ENCODE assay signal across 19 mouse cellular contexts in genomic region chr11:100981236-100981635, GRCm38 (mm10).
"Had no signal": no experiment of that assay in that cellular context is flagged by ENCODE, and none has a peak within 500 bp of the region (broad histone marks: within the 10 kb centered on the region; RNA-seq: fewer than 3 reads in every experiment).

No protein-coding gene starts in this region.

- H3K4me3 ChIP-seq: midbrain, embryonic 10.5 days; midbrain, embryonic 12.5 days; myocyte; neural tube, embryonic 13.5 days; neural tube, embryonic 15.5 days had no signal

- ATAC-seq: lung, postnatal 0 days; midbrain, embryonic 16.5 days had no signal

- H3K27ac ChIP-seq: midbrain, embryonic 10.5 days; midbrain, embryonic 12.5 days; neural tube, embryonic 13.5 days; neural tube, embryonic 15.5 days had no signal

- H3K9me3 ChIP-seq: midbrain, embryonic 10.5 days; midbrain, embryonic 12.5 days; neural tube, embryonic 13.5 days; neural tube, embryonic 15.5 days had no signal

- DNase-seq: lung, adult 18-20 months; lung, embryonic 14.5 days; lung, postnatal 4 days; midbrain, embryonic 14.5 days; retina, postnatal 1 day; right cerebral cortex, adult 18-20 months; right cerebral cortex, postnatal 25 days; right cerebral cortex, postnatal 4 days; spleen, adult 18-20 months; thymus, adult 18-20 months; thymus, postnatal 14 days; thymus, postnatal 36 days had no signal

- H3K9ac ChIP-seq: lung, embryonic 14.5 days; midbrain, embryonic 12.5 days; neural tube, embryonic 13.5 days; neural tube, embryonic 15.5 days had no signal

- H3K36me3 ChIP-seq: midbrain, embryonic 10.5 days; midbrain, embryonic 12.5 days; neural tube, embryonic 13.5 days; neural tube, embryonic 15.5 days had no signal

- H3K4me2 ChIP-seq: lung, embryonic 14.5 days; midbrain, embryonic 12.5 days; neural tube, embryonic 13.5 days; neural tube, embryonic 15.5 days had no signal
